Mouse (Mus musculus): ENCODE measurements around the gene Hist1h2br. TPM values are rescaled to one million over a fixed set of nuclear protein-coding genes. Genes with fewer than 3 reads are reported as not detected.

The Hist1h2br gene
- 25.7 TPM for total RNA-seq (2023)

DNA sequence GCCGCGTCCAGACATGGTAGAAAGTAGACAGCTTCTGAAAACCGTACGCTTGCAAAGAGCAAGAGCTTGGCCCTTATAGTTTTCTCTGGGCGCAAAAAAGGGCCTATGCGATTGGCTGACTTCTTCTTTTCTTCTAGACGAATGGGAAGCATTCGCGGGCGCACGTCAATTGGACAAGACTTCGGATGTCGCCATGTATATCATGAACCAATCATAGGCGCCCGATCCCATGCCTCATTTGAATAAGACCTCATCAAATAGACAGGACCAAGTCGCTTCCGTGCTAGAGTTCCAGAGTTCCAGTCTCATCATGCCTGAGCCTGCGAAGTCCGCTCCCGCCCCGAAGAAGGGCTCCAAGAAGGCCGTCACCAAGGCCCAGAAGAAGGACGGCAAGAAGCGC is at the start of gene Hist1h2br, which contains the start of gene Hist1h2ap:
Hist1h2br (plus strand) TSS at position 283 of the 400 bp plus-strand sequence.
Hist1h2ap (minus strand) TSS at position 47 of the 400 bp plus-strand sequence.

DNA sequence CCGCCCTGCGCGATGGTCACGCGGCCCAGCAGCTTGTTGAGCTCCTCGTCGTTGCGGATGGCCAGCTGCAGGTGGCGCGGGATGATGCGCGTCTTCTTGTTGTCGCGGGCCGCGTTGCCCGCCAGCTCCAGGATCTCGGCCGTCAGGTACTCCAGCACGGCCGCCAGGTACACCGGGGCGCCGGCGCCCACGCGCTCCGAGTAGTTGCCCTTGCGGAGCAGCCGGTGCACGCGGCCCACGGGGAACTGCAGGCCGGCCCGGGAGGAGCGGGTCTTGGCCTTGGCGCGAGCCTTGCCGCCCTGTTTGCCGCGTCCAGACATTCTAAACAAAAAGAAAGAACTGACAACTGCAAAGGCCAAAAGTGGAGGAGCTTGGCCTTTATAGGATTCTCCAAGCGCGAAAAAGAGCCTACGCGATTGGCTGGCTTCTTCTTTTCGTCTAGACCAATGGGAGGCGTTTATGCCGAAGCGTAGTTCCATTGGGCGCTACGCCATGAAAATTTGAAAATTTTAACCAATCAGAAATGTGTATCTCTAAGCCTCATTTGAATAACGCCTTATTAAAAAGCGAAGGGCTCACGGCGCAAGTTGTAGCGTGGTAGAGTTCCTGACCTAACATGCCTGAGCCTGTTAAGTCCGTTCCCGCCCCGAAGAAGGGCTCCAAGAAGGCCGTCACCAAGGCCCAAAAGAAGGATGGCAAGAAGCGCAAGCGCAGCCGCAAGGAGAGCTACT is 46.5 kb upstream of the Hist1h2br start, which contains the start of the genes Hist1h2an and Hist1h2bp:
Hist1h2an (minus strand) TSS at position 320 of the 731 bp plus-strand sequence.
Hist1h2bp (plus strand) TSS at position 563 of the 731 bp plus-strand sequence.

DNA sequence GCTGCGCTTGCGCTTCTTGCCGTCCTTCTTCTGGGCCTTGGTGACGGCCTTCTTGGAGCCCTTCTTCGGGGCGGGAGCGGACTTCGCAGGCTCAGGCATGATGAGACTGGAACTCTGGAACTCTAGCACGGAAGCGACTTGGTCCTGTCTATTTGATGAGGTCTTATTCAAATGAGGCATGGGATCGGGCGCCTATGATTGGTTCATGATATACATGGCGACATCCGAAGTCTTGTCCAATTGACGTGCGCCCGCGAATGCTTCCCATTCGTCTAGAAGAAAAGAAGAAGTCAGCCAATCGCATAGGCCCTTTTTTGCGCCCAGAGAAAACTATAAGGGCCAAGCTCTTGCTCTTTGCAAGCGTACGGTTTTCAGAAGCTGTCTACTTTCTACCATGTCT is 23.5 kb upstream of the Hist1h2br start, which contains the start of the genes Hist1h2bq and Hist1h2ao:
Hist1h2bq (minus strand) TSS at position 125 of the 400 bp plus-strand sequence.
Hist1h2ao (plus strand) TSS at position 393 of the 400 bp plus-strand sequence.

DNA sequence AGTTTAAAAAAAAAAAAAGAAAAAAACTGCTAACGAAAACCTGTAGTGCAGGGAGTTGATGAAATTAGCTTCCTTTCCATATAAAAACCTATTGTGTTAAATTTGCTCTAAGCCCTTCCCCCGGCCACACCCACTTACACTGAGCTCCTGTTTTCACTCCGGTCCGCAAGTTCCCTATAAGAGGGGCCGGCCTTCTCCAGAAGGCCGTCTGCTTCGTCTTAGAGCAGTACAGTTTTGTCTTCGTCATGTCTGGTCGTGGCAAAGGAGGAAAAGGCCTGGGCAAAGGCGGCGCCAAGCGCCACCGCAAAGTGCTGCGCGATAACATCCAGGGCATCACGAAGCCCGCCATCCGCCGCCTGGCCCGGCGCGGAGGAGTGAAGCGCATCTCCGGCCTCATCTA is 22.0 kb upstream of the Hist1h2br start, which contains the start of gene Hist1h4m:
Hist1h4m (plus strand) TSS at position 208 of the 400 bp plus-strand sequence.

DNA sequence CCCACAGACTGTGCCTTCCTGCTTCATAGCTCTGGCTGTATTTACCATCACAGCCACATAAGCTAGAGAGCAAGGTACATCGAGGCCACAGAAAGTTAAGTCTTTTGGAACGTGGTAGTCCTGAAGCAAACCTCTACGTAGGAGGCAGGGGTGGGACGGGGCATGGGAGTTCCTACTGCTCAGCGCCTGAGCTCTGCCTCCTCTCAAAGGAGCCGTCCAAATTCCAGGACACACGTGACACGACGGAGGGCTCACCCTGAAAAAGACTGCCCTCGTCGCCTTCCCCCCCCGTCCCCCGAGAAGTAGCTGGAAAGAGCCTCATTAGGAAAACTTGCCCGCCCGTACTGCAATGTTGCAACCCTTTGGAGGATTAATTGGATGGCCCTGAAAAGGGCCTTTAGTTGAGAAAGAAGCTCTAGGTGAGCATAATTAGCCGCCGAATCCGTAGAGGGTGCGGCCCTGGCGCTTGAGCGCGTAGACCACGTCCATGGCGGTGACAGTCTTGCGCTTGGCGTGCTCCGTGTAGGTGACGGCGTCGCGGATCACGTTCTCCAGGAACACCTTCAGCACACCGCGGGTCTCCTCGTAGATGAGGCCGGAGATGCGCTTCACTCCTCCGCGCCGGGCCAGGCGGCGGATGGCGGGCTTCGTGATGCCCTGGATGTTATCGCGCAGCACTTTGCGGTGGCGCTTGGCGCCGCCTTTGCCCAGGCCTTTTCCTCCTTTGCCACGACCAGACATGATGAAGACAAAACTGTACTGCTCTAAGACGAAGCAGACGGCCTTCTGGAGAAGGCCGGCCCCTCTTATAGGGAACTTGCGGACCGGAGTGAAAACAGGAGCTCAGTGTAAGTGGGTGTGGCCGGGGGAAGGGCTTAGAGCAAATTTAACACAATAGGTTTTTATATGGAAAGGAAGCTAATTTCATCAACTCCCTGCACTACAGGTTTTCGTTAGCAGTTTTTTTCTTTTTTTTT is 1.8 kb upstream of the Hist1h2br start, which contains the start of gene Hist1h4n:
Hist1h4n (minus strand) TSS at position 779 of the 977 bp plus-strand sequence.

Other genes starting within 250 kb of the Hist1h2br start
- gene Olfr1362, start 219.7 kb upstream of the Hist1h2br start, total RNA-seq (2023): not detected
- gene Olfr11, start 191.2 kb upstream of the Hist1h2br start, total RNA-seq (2023): not detected
- gene Olfr1361, start 170.4 kb upstream of the Hist1h2br start, total RNA-seq (2023): not detected
- gene Olfr1360, start 156.3 kb upstream of the Hist1h2br start, total RNA-seq (2023): not detected
- gene Olfr1359, start 135.6 kb upstream of the Hist1h2br start, total RNA-seq (2023): not detected
- gene Hist1h2bl, start 117.6 kb upstream of the Hist1h2br start, total RNA-seq (2023): 38.5 TPM
- 23.2 TPM for gene Hist1h2ai, start 117.3 kb upstream of the Hist1h2br start, total RNA-seq (2023)
- 51.3 TPM for gene Hist1h3h, start 116.1 kb upstream of the Hist1h2br start, total RNA-seq (2023)
- 9.1 TPM for gene Hist1h2bm, start 111.7 kb upstream of the Hist1h2br start, total RNA-seq (2023)
- gene Hist1h4j, start 98.7 kb upstream of the Hist1h2br start, total RNA-seq (2023): 8.5 TPM
- gene Hist1h4k, start 83.2 kb upstream of the Hist1h2br start, total RNA-seq (2023): 192 TPM
- gene Hist1h2ak, start 79.9 kb upstream of the Hist1h2br start, total RNA-seq (2023): 29.1 TPM
- gene Hist1h2bn, start 79.6 kb upstream of the Hist1h2br start, total RNA-seq (2023): 72.0 TPM
- gene Hist1h1b, start 53.1 kb upstream of the Hist1h2br start, total RNA-seq (2023): 15.4 TPM
- gene Hist1h3i, start 50.4 kb upstream of the Hist1h2br start, total RNA-seq (2023): 103 TPM
- gene Hist1h2an, start 46.5 kb upstream of the Hist1h2br start, total RNA-seq (2023): 12.5 TPM
- gene Hist1h2bp, start 46.3 kb upstream of the Hist1h2br start, total RNA-seq (2023): 14.0 TPM
- 25.5 TPM for gene Hist1h2bq, start 23.5 kb upstream of the Hist1h2br start, total RNA-seq (2023)
- 52.1 TPM for gene Hist1h2ao, start 23.3 kb upstream of the Hist1h2br start, total RNA-seq (2023)
- 202 TPM for gene Hist1h4m, start 22.0 kb upstream of the Hist1h2br start, total RNA-seq (2023)
- not detected for gene Hist1h4n, start 1.5 kb upstream of the Hist1h2br start, total RNA-seq (2023)
- gene Hist1h2ap, start 236 bp upstream of the Hist1h2br start, total RNA-seq (2023): 61.1 TPM
- gene Zfp184, start 111.4 kb downstream of the Hist1h2br start, total RNA-seq (2023): 3.5 TPM
- gene Pom121l2, start 147.5 kb downstream of the Hist1h2br start, total RNA-seq (2023): not detected
- 0.53 TPM for gene Prss16, start 176.0 kb downstream of the Hist1h2br start, total RNA-seq (2023)
- 27.0 TPM for gene Hist1h2ah, start 201.8 kb downstream of the Hist1h2br start, total RNA-seq (2023)
- gene Hist1h2bk, start 202.1 kb downstream of the Hist1h2br start, total RNA-seq (2023): 29.9 TPM
- 44.4 TPM for gene Hist1h4i, start 207.6 kb downstream of the Hist1h2br start, total RNA-seq (2023)
- 28.7 TPM for gene Hist1h2ag, start 209.2 kb downstream of the Hist1h2br start, total RNA-seq (2023)
- gene Hist1h2bj, start 209.5 kb downstream of the Hist1h2br start, total RNA-seq (2023): 24.6 TPM